Mouse (Mus musculus): ENCODE data around the gene Dhx38.

- TF ChIP-seq CTCF (IDR thresholded peaks at IDR 0.05), result peak; percentile 63
- TF ChIP-seq POLR2A (IDR thresholded peaks at IDR 0.05; ENCODE audit: insufficient read depth, low read depth, low read length), result no peak
- no peak for TF ChIP-seq EP300 (IDR thresholded peaks at IDR 0.05; ENCODE audit: insufficient read depth, low read depth, low read length)
These were observed 27.6 kb upstream of the Dhx38 start for GRCm38 (mm10) chr8:109593117-109593788.
